Mouse (Mus musculus) cortical plate, adult 2 months (tissue): Measurements from ENCODE around the gene Stxbp6. TPM values are rescaled to one million over a fixed set of nuclear protein-coding genes. Genes with fewer than 3 reads are reported as not detected.

Source experiments
- H3K27ac ChIP-seq: fragments of 200-500 bp; 2 replicates; pipeline ENCODE4 v1.5.1; 2012; ENCODE audit warnings: low read length, control low read depth, inconsistent platforms; ENCODE audit not compliant: insufficient read depth
- H3K4me1 ChIP-seq: fragments of 200-500 bp; 2 replicates; pipeline ENCODE4 v1.6.1; 2011; ENCODE audit warnings: low read length; ENCODE audit not compliant: control insufficient read depth, insufficient read depth
- H3K4me3 ChIP-seq: fragments of 200-500 bp; 2 replicates; pipeline ENCODE4 v1.5.1; 2011; ENCODE audit warnings: mild to moderate bottlenecking, low read length, control low read depth; ENCODE audit not compliant: insufficient read depth
- CTCF ChIP-seq: fragments of 200-500 bp; IDR thresholded peaks from 2 replicates; pipeline ENCODE4 v1.5.1; 2011; ENCODE audit warnings: mild to moderate bottlenecking, control low read depth, low read length; ENCODE audit not compliant: insufficient read depth; ENCODE audit errors: extremely low read depth
- POLR2A ChIP-seq: fragments of 200-500 bp; IDR thresholded peaks from 2 replicates; pipeline ENCODE4 v1.6.1; 2011; ENCODE audit warnings: mild to moderate bottlenecking, low read length, control low read depth; ENCODE audit not compliant: insufficient read depth; ENCODE audit errors: extremely low read depth
- polyA plus RNA-seq: library from polyadenylated mRNA; depleted of rRNA; stranded (reverse); fragments of >200 nt; gene quantifications from 2 replicates; pipeline ENCODE4 v1.2.3, GENCODE M21; 2012

Gene Stxbp6
- polyA plus RNA-seq, 1 experiment, result 47.0 TPM

GRCm38 (mm10) chr12:44852024-44852423 is 222.5 kb downstream of the Stxbp6 start:
- H3K4me3 ChIP-seq, result no peak overlapping the region
- TF ChIP-seq CTCF (no peak), POLR2A (no peak)
- no peaks in the 10 kb centered on the region for H3K4me1 ChIP-seq
- no peak overlapping the region for H3K27ac ChIP-seq

- no peak overlapping the region for H3K4me3 ChIP-seq
- TF ChIP-seq POLR2A (no peak), CTCF (no peak)
- no peak overlapping the region for H3K27ac ChIP-seq
- no peaks in the 10 kb centered on the region for H3K4me1 ChIP-seq
Measured at GRCm38 (mm10) chr12:44850516-44850915, 224.0 kb downstream of the Stxbp6 start.

GRCm38 (mm10) chr12:44848483-44849221 is 225.9 kb downstream of the Stxbp6 start:
- no peaks in the 10 kb centered on the region for H3K4me1 ChIP-seq
- H3K4me3 ChIP-seq, result no peak overlapping the region
- no peak overlapping the region for H3K27ac ChIP-seq
- TF ChIP-seq CTCF (peak; percentile 57; the same call in 1 of the 2 replicates), POLR2A (no peak)

GRCm38 (mm10) chr12:44840585-44840984 is 233.9 kb downstream of the Stxbp6 start:
- TF ChIP-seq CTCF (no peak), POLR2A (no peak)
- Histone ChIP-seq H3K4me3 (no peak overlapping the region), H3K4me1 (no peaks in the 10 kb centered on the region; the same call in 1 of the 2 replicates), H3K27ac (no peak overlapping the region)

GRCm38 (mm10) chr12:44839594-44840373 is 234.7 kb downstream of the Stxbp6 start:
- Histone ChIP-seq H3K27ac (no peak overlapping the region), H3K4me1 (no peaks in the 10 kb centered on the region; the same call in 1 of the 2 replicates)

GRCm38 (mm10) chr12:44835879-44836467 is 238.5 kb downstream of the Stxbp6 start:
- Histone ChIP-seq H3K4me1 (no peaks in the 10 kb centered on the region), H3K27ac (no peak overlapping the region), H3K4me3 (no peak overlapping the region)
- no peak for TF ChIP-seq POLR2A
- no peak for TF ChIP-seq CTCF

More at GRCm38 (mm10) chr12:44839594-44840373, 234.7 kb downstream of the Stxbp6 start:
- H3K4me3 ChIP-seq, result no peak overlapping the region
- TF ChIP-seq POLR2A (no peak), CTCF (no peak)

- Histone ChIP-seq H3K27ac (no peak overlapping the region), H3K4me3 (no peak overlapping the region), H3K4me1 (no peaks in the 10 kb centered on the region)
- TF ChIP-seq POLR2A (no peak), CTCF (no peak)
Measured at GRCm38 (mm10) chr12:44811895-44812294, 262.6 kb downstream of the Stxbp6 start.

- H3K4me1 ChIP-seq, result no peaks in the 10 kb centered on the region; the same call in 1 of the 2 replicates
- TF ChIP-seq POLR2A (no peak), CTCF (no peak)
- no peak overlapping the region for H3K4me3 ChIP-seq
- H3K27ac ChIP-seq, result no peak overlapping the region
Measured at GRCm38 (mm10) chr12:44804213-44804612, 270.3 kb downstream of the Stxbp6 start.
